Mouse (Mus musculus): ENCODE results near the gene Gnb5. TPM values are rescaled to one million over a fixed set of nuclear protein-coding genes. Genes with fewer than 3 reads are reported as not detected.

Gnb5 gene
- polyA plus RNA-seq (2017; shearing (Covaris generic)): 10 to 100 TPM in 1 of 2 experiments, 1 to 10 TPM in 1; 7.4 to 10.3 TPM

- ATAC-seq: no peak
These were observed at the start of gene Gnb5 for GRCm38 (mm10) chr9:75306126-75306898. TSS of gene Gnb5 (plus strand) at chr9:75306288.

GRCm38 (mm10) chr9:75258792-75259191, 47.3 kb upstream of the Gnb5 start:
- no peak for ATAC-seq

- ATAC-seq: no peak
These were observed 46.4 kb upstream of the Gnb5 start for GRCm38 (mm10) chr9:75259656-75260055.

GRCm38 (mm10) chr9:75261332-75261872, 44.7 kb upstream of the Gnb5 start:
- ATAC-seq: peak; percentile 17

GRCm38 (mm10) chr9:75262235-75262826, 43.8 kb upstream of the Gnb5 start:
- ATAC-seq: peak; percentile 81

GRCm38 (mm10) chr9:75264008-75264718, 41.9 kb upstream of the Gnb5 start:
- ATAC-seq: no peak

- no peak for ATAC-seq
These were observed 38.9 kb upstream of the Gnb5 start for GRCm38 (mm10) chr9:75267147-75267546.

- ATAC-seq: peak; percentile 41
These were observed 35.7 kb upstream of the Gnb5 start for GRCm38 (mm10) chr9:75270382-75270781.

- ATAC-seq: peak; percentile 66
These were observed 34.5 kb upstream of the Gnb5 start for GRCm38 (mm10) chr9:75271539-75271938.

- no peak for ATAC-seq
These were observed 32.4 kb upstream of the Gnb5 start for GRCm38 (mm10) chr9:75273646-75274045.

GRCm38 (mm10) chr9:75274486-75274885, 31.6 kb upstream of the Gnb5 start:
- ATAC-seq: no peak

GRCm38 (mm10) chr9:75275051-75275450, 31.0 kb upstream of the Gnb5 start:
- ATAC-seq: no peak

GRCm38 (mm10) chr9:75280814-75281213, 25.3 kb upstream of the Gnb5 start:
- no peak for ATAC-seq

GRCm38 (mm10) chr9:75282179-75282578, 23.9 kb upstream of the Gnb5 start:
- ATAC-seq: no peak

- peak; percentile 83 for ATAC-seq
These were observed 23.3 kb upstream of the Gnb5 start for GRCm38 (mm10) chr9:75282830-75283229.

- ATAC-seq: no peak
These were observed 22.5 kb upstream of the Gnb5 start for GRCm38 (mm10) chr9:75283636-75284035.

- ATAC-seq: no peak
These were observed 20.7 kb upstream of the Gnb5 start for GRCm38 (mm10) chr9:75285363-75285762.

- no peak for ATAC-seq
These were observed 18.5 kb upstream of the Gnb5 start for GRCm38 (mm10) chr9:75287636-75288035.

GRCm38 (mm10) chr9:75289545-75289944, 16.5 kb upstream of the Gnb5 start:
- ATAC-seq: no peak

GRCm38 (mm10) chr9:75299342-75299741, 6.7 kb upstream of the Gnb5 start:
- peak; percentile 49 for ATAC-seq

- ATAC-seq: no peak
These were observed 3.1 kb upstream of the Gnb5 start for GRCm38 (mm10) chr9:75303033-75303432.

- no peak for ATAC-seq
These were observed 2.3 kb upstream of the Gnb5 start for GRCm38 (mm10) chr9:75303701-75304261.

- ATAC-seq: no peak
These were observed 1.8 kb upstream of the Gnb5 start for GRCm38 (mm10) chr9:75304286-75304685.
